Mouse (Mus musculus): Measurements from ENCODE around the gene Srd5a3.
"Not testable (repeated sequence)": the region's sequence is repeated elsewhere in the genome, so short reads cannot be mapped to it uniquely, and the experiment has no call there.

Srd5a3 gene

GRCm38 (mm10) chr5:76139808-76140729, at the start of gene Srd5a3:
Gene Srd5a3 (plus strand): TSS chr5:76140271.
- peak; percentile 82 for DNase-seq

DNA sequence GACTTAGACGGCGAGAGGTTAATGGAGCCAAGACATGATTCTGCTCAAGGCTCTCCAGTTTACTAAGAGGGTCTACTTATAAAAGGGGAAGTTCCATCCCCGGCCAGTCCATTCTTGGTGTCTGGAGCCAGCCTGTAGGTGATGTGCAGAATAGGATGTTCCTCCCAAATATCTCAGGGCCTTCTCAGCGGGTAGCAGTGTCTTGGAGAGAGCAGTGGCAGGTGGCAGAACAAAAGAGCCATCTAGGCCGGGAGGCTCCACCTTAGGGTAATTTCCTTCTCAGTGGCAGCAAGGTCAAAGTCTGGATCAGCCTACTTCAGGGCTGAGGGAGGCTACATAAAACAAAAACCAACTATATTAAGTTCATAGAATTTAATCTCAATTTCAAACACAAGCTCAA, 36.3 kb upstream of the Srd5a3 start:
- not testable (repeated sequence) for DNase-seq

DNA sequence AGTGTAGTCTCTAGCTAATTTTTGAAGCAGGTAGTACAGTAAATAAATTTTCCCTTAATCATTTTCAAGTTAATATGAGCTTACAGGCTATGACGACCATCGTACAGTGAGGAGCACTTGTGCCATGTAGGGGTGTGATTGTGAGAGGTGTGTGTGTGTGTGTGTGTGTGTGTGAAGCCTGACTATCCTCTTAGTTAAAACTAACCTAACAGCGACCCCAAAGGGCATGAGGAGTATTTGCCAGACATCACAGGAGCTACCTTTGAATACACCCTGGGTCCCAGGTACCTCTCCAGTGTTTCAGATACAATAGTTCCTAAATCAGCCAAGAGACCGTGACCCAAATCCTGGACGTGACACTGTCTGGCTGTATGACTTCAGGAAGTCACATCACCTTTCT, 32.8 kb upstream of the Srd5a3 start:
- no peak for DNase-seq

- DNase-seq, result no peak
Measured at GRCm38 (mm10) chr5:76108496-76108895, 31.6 kb upstream of the Srd5a3 start.

- DNase-seq, result no peak
Measured at GRCm38 (mm10) chr5:76111173-76111572, 28.9 kb upstream of the Srd5a3 start.

- DNase-seq, result no peak
Measured at GRCm38 (mm10) chr5:76112016-76112415, 28.1 kb upstream of the Srd5a3 start.

DNA sequence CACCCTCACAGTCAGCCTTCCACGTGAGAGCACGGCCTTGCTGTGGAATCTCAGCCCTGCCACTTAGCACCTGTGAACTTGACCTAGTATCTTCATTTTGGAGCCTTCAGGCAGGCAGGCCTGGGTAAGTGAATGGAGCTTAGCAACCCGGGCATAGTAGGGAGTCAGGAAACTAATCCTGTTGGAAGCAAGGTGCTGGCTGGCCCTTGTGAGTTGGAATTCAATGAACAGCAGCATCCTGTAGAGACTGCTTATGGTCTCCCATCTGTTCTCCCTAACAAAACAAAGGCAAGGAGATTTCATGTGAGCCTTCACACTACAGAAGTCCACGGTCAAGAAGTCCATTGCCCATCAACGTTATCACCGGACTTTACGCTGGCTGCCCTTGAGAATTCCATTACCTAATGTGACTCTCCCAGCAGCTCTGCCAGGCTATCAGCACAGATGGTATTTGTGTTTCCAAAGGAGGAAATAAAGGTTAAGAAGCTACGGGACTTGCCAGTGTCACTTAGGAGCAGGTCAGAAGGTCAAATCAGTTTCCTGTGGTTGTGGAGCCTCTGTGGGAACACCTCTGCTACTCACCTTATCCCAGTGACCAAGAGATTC, 24.5 kb upstream of the Srd5a3 start:
- peak; percentile 41 for DNase-seq

- peak; percentile 44 for DNase-seq
Measured at GRCm38 (mm10) chr5:76118441-76118840, 21.6 kb upstream of the Srd5a3 start.

DNA sequence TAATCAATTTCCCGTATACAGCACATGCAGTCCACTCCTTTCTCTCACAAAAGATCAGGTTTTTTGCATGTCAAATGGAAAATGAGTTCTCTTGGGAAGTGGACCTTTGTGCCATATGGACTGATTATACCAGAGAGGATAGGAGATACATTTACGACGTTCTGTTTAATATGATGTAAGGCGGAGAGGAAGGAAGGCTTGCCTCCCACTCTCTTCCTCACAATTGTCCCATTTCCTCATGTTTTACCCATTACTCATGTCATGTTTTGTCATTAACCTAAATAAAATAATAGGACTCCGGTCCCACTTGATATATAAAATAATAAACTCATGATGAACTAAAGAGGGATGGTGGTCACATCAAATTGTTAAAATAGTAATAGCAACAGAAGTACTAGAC, 19.4 kb upstream of the Srd5a3 start:
- no peak for DNase-seq

DNA sequence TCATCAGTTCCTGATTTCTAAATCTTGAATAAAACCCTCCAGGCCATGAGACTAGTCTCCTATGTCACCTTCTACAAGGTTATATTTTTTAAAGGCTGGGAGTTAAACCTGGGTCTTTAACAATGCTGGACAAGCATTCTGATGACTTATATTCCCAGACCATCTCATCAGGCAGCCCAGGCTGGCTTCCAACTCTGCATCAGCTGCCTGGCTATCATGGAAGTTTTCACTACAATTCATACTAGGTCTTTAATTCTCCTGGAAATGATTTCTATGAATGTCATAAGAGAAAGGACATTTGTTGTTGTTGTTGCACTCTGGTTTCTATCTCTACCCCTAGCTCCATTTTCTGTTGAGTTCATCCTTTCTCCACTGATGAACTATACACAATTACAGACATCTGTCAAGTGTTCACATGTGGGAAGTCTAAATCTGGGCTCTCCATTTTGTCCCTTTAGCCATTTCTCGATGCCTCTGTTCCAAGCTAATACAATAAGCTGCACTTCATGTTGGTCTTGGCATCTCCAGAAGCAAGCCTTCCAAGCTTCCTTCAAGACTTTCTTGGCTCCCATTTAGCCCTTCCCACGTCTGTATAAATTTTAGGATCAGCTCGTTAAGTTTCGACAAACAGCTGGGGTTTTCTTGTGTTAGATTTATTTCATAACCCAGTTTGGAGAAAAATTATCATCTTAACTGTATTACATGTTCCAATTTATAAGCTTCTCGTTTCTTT, 12.3 kb upstream of the Srd5a3 start:
- DNase-seq, result no peak

GRCm38 (mm10) chr5:76130292-76130691, 9.8 kb upstream of the Srd5a3 start:
- no peak for DNase-seq

GRCm38 (mm10) chr5:76131990-76132389, 8.1 kb upstream of the Srd5a3 start:
- no peak for DNase-seq

GRCm38 (mm10) chr5:76135644-76136043, 4.4 kb upstream of the Srd5a3 start:
- no peak for DNase-seq

- DNase-seq, result no peak
Measured at GRCm38 (mm10) chr5:76136271-76136670, 3.8 kb upstream of the Srd5a3 start.

- no peak for DNase-seq
Measured at GRCm38 (mm10) chr5:76137586-76137985, 2.5 kb upstream of the Srd5a3 start.

DNA sequence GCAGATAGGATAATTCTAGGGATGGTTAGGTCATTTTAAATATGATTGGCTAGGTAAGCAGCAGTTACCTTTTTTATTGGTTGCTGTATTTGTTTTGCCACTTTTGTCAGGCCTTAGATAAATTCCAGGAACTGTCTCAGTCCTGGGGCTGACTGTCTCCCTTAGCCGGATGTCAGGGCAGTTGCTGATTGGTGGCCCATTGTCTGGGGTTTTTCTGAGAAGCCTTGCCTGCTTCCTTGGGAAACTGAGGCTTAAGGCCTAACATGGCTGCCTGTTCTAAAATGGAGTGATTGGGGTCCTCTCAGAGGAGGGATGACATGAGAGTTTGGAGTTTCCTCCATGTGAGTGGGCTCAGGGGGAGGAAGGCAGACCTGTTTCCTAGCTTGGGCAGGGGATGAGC, 2.0 kb upstream of the Srd5a3 start:
- no peak for DNase-seq

DNA sequence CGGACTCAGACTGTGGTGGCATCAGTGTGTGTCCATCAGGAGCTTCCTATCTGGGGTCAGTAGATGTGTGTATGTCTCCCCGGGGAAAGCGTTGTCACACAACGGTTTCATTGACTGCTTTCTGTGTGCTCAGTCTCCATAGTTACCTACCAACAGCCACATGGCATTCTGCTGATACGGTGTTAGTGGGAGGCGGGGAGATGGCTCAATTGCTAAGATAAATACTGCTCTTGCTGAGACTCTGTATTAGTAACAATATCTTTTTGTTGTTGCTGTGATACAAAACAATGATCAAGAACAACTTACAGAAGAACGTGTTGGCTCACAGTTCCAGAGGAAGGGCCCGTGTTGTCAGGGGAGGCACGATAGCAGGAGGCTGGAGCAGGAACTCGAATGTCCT, 1.6 kb upstream of the Srd5a3 start:
- no peak for DNase-seq

DNA sequence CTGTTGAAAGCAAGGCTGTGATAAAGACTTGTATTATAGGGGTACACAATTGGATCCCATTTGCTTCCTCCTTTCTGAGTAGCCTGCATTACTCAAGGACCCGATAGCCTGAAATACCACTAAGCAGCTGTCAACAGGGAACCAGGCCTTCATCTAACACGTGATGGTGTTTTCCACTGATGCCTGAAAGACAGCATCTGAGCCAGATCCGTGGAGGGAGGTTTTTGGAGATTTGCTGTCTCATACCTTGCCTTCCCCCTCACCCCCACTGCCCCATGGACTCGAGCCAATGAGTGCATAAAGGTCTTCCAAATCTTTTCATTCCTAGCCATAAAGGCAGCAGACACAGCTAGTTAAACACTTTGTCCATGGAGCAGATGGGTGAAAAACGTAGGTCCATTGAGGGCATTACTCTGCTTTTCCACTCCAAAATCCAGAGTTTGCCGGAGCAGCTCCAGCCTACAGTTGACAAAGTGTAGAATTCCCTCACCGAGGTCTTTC, 850 bp upstream of the Srd5a3 start:
- DNase-seq, result peak; percentile 16

- DNase-seq, result no peak
Measured at GRCm38 (mm10) chr5:76140730-76141066, 627 bp downstream of the Srd5a3 start.

DNA sequence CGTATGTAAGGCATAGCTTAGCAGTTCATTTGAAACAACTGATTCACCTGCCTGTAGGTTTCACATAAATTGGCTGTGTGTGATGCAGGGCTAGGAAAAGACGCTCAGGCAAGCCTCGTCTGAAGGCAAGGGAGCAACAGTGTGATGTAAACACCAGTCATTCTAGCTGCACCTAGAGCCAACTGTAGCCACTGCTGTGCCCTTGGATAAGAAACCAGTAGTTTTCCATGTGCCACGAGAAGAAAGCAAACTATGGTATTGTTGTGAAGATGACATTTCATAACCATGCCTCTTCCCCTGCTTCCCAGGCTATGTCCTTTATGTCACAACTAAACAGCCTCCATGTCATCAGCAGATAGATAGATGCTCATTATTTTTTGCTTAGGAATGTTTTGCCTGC, 3.3 kb downstream of the Srd5a3 start:
- DNase-seq, result no peak

GRCm38 (mm10) chr5:76146401-76146800, 6.3 kb downstream of the Srd5a3 start:
- DNase-seq, result no peak

- DNase-seq, result no peak
Measured at GRCm38 (mm10) chr5:76149436-76149835, 9.4 kb downstream of the Srd5a3 start.

- DNase-seq, result no peak
Measured at GRCm38 (mm10) chr5:76152956-76153355, 12.9 kb downstream of the Srd5a3 start.

GRCm38 (mm10) chr5:76153430-76153829, 13.4 kb downstream of the Srd5a3 start:
- no peak for DNase-seq

Data from cerebellum, adult 8-10 months (tissue).